Mouse (Mus musculus): ENCODE results near the gene Neo1. TPM values are rescaled to one million over a fixed set of nuclear protein-coding genes. Genes with fewer than 3 reads are reported as not detected.
A peak's percentile ranks its signal among the peaks of the same experiment; 100 is the strongest.

The Neo1 gene
- polyA plus RNA-seq, 1 experiment: 2.6 TPM

DNA sequence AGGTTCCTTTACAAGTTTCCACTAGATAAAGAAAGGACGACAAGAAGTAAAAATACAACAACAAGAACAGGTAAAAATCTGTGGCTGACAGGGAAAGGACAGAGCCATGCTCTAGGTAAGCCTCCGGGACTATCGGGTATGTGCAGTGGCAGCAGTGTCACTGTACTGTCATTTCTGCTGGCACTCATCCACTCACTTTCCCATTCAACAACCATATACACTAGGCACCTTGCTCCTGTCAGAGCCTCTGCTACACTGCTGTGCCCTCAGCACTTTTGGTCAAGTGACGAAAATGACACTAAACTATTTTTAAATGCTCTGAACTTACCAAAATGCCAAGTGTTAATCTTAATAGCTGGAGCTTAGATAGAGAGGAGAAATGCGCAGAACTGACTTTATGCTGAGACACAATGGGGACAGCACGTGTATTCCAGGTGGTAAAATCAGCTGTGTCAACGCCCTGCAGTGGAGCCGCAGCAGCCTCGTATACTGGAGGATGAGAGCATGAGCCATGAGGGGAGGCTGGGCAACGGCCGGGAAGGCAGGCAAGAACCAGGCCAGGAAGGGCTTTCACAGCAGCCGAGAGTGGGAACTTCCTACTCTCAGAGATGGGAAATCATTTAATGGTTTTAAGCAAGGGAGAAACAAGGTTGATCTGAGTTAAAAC lies 146.3 kb downstream of the Neo1 start:
- H3K4me3 ChIP-seq (replicated peaks; ENCODE audit: control insufficient read depth, low read depth, low read length): no peak overlapping the region
- H3K27ac ChIP-seq (ENCODE audit: control insufficient read depth, insufficient read depth, low read depth, low read length, poor library complexity): no peak overlapping the region
- H3K4me1 ChIP-seq (ENCODE audit: control insufficient read depth, insufficient read depth, low read length): peaks cover 4% of the 10 kb centered on the region; the same call in 1 of the 2 replicates
- TF ChIP-seq POLR2A (IDR thresholded peaks at IDR 0.05; ENCODE audit: borderline replicate concordance, control insufficient read depth, low read depth, low read length): no peak
- no peak for TF ChIP-seq CTCF (IDR thresholded peaks at IDR 0.05; ENCODE audit: control insufficient read depth, insufficient read depth, low read length)
- WGBS: 80% methylated on average over 12 of the region's 12 CpGs

DNA sequence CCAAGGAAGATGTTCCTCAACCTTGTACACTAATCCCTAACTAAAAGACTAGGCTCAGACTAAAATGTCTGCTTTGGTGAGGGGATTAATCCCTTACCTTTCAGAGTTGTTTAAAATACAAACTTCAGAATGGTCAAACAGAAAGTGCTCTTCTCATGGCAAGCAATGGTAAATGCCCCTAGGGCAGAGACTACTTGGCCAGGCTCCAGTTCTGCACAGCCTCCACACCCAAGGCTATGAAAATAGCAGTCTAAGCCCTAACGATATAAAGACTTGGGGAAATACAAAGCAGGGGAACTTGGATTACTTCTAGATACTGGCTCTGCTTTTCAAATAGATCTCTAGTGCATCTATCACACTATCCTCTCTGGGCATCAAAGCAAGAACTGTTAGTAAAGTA lies 153.6 kb downstream of the Neo1 start:
- H3K4me3 ChIP-seq (replicated peaks; ENCODE audit: control insufficient read depth, low read depth, low read length): no peak overlapping the region
- H3K4me1 ChIP-seq (ENCODE audit: control insufficient read depth, insufficient read depth, low read length): no peaks in the 10 kb centered on the region; the same call in 1 of the 2 replicates
- TF ChIP-seq POLR2A (IDR thresholded peaks at IDR 0.05; ENCODE audit: borderline replicate concordance, control insufficient read depth, low read depth, low read length) (no peak), CTCF (IDR thresholded peaks at IDR 0.05; ENCODE audit: control insufficient read depth, insufficient read depth, low read length) (no peak)
- 50% methylated on average over 1 of the region's 1 CpGs for WGBS
- H3K27ac ChIP-seq (ENCODE audit: control insufficient read depth, insufficient read depth, low read depth, low read length, poor library complexity): no peak overlapping the region

DNA sequence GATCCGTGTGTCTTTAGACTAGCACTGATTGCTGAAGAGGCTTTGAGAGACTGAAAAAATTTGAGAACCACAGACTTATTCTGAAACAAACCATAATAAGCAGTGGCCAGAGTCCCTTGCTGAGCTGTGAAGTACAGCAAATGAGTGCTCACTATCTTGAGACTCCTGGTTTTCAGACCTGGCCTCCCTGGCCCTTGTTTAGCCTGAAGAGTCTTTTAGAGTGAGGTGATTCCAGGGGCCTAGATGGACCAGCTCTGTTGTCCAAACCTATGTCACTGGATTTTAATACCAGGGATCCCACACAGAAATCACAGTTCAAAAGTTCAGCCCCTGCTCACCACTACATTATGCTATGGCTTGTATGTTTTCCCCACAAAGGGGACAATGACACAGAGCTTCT lies 156.4 kb downstream of the Neo1 start:
- no peak for TF ChIP-seq POLR2A (IDR thresholded peaks at IDR 0.05; ENCODE audit: borderline replicate concordance, control insufficient read depth, low read depth, low read length)
- no peak for TF ChIP-seq CTCF (IDR thresholded peaks at IDR 0.05; ENCODE audit: control insufficient read depth, insufficient read depth, low read length)
- WGBS: 85% methylated on average over 1 of the region's 1 CpGs
- no peak overlapping the region for H3K27ac ChIP-seq (ENCODE audit: control insufficient read depth, insufficient read depth, low read depth, low read length, poor library complexity)
- H3K4me3 ChIP-seq (replicated peaks; ENCODE audit: control insufficient read depth, low read depth, low read length): no peak overlapping the region
- no peaks in the 10 kb centered on the region for H3K4me1 ChIP-seq (ENCODE audit: control insufficient read depth, insufficient read depth, low read length)

GRCm38 (mm10) chr9:58876946-58877625 lies 159.2 kb downstream of the Neo1 start:
- no peaks in the 10 kb centered on the region for H3K4me1 ChIP-seq (ENCODE audit: control insufficient read depth, insufficient read depth, low read length)
- H3K27ac ChIP-seq (ENCODE audit: control insufficient read depth, insufficient read depth, low read depth, low read length, poor library complexity): no peak overlapping the region
- H3K4me3 ChIP-seq (replicated peaks; ENCODE audit: control insufficient read depth, low read depth, low read length): no peak overlapping the region
- TF ChIP-seq POLR2A (IDR thresholded peaks at IDR 0.05; ENCODE audit: borderline replicate concordance, control insufficient read depth, low read depth, low read length) (no peak), CTCF (IDR thresholded peaks at IDR 0.05; ENCODE audit: control insufficient read depth, insufficient read depth, low read length) (no peak)
- WGBS: 77% methylated on average over 6 of the region's 6 CpGs

DNA sequence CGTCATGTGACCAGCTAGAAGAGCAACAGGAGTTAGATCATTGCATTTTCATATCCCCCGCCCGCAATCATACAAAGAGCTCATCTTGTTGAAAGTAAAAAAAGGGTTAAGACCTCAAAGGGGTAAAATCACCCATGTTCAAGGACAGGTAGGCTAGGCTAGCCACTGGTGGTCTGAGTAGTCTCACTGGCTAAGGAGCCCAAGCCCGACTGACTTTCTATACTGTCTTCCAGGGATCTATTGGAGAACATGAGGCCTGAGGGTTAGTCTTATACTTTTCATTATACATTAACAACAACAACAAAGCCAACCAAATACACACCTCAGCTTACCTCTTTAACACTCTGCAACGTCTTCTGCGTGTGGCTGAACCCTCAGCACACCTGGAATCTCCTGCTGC lies 160.8 kb downstream of the Neo1 start:
- H3K4me1 ChIP-seq (ENCODE audit: control insufficient read depth, insufficient read depth, low read length): no peaks in the 10 kb centered on the region
- WGBS: 78% methylated on average over 6 of the region's 6 CpGs
- TF ChIP-seq POLR2A (IDR thresholded peaks at IDR 0.05; ENCODE audit: borderline replicate concordance, control insufficient read depth, low read depth, low read length) (no peak), CTCF (IDR thresholded peaks at IDR 0.05; ENCODE audit: control insufficient read depth, insufficient read depth, low read length) (no peak)

GRCm38 (mm10) chr9:58874354-58874753 lies 161.9 kb downstream of the Neo1 start:
- WGBS: 70% methylated on average over 4 of the region's 4 CpGs
- Histone ChIP-seq H3K4me1 (ENCODE audit: control insufficient read depth, insufficient read depth, low read length) (no peaks in the 10 kb centered on the region), H3K4me3 (replicated peaks; ENCODE audit: control insufficient read depth, low read depth, low read length) (no peak overlapping the region), H3K27ac (ENCODE audit: control insufficient read depth, insufficient read depth, low read depth, low read length, poor library complexity) (no peak overlapping the region)
- TF ChIP-seq POLR2A (IDR thresholded peaks at IDR 0.05; ENCODE audit: borderline replicate concordance, control insufficient read depth, low read depth, low read length) (no peak), CTCF (IDR thresholded peaks at IDR 0.05; ENCODE audit: control insufficient read depth, insufficient read depth, low read length) (no peak)

More for the DNA sequence above, 160.8 kb downstream of the Neo1 start:
- Histone ChIP-seq H3K4me3 (replicated peaks; ENCODE audit: control insufficient read depth, low read depth, low read length) (no peak overlapping the region), H3K27ac (ENCODE audit: control insufficient read depth, insufficient read depth, low read depth, low read length, poor library complexity) (no peak overlapping the region)

- H3K4me1 ChIP-seq (ENCODE audit: control insufficient read depth, insufficient read depth, low read length): no peaks in the 10 kb centered on the region
- 32% methylated on average over 10 of the region's 10 CpGs for WGBS
- H3K27ac ChIP-seq (ENCODE audit: control insufficient read depth, insufficient read depth, low read depth, low read length, poor library complexity): no peak overlapping the region
- no peak for TF ChIP-seq POLR2A (IDR thresholded peaks at IDR 0.05; ENCODE audit: borderline replicate concordance, control insufficient read depth, low read depth, low read length)
- peak; percentile 60; the same call in 1 of the 2 replicates for TF ChIP-seq CTCF (IDR thresholded peaks at IDR 0.05; ENCODE audit: control insufficient read depth, insufficient read depth, low read length)
- H3K4me3 ChIP-seq (replicated peaks; ENCODE audit: control insufficient read depth, low read depth, low read length): no peak overlapping the region
Observed at GRCm38 (mm10) chr9:58873541-58874324, 162.5 kb downstream of the Neo1 start.

GRCm38 (mm10) chr9:58871141-58871540 lies 165.1 kb downstream of the Neo1 start:
- no peak overlapping the region for H3K27ac ChIP-seq (ENCODE audit: control insufficient read depth, insufficient read depth, low read depth, low read length, poor library complexity)
- no peak overlapping the region for H3K4me3 ChIP-seq (replicated peaks; ENCODE audit: control insufficient read depth, low read depth, low read length)
- TF ChIP-seq CTCF (IDR thresholded peaks at IDR 0.05; ENCODE audit: control insufficient read depth, insufficient read depth, low read length): no peak
- no peak for TF ChIP-seq POLR2A (IDR thresholded peaks at IDR 0.05; ENCODE audit: borderline replicate concordance, control insufficient read depth, low read depth, low read length)
- 76% methylated on average over 10 of the region's 10 CpGs for WGBS
- no peaks in the 10 kb centered on the region for H3K4me1 ChIP-seq (ENCODE audit: control insufficient read depth, insufficient read depth, low read length)
